Mouse (Mus musculus) heart, adult 9 months (tissue): ENCODE measurements around the gene Hcrtr1.
A peak's percentile ranks its signal among the peaks of the same experiment; 100 is the strongest.

ENCODE experiments used
- DNase-seq, 2 experiments: peaks; one replicate each; pipeline ENCODE4 v3.0.0; 2022; ENCODE audit warnings: low spot score in 2 of 2

Gene Hcrtr1

DNA sequence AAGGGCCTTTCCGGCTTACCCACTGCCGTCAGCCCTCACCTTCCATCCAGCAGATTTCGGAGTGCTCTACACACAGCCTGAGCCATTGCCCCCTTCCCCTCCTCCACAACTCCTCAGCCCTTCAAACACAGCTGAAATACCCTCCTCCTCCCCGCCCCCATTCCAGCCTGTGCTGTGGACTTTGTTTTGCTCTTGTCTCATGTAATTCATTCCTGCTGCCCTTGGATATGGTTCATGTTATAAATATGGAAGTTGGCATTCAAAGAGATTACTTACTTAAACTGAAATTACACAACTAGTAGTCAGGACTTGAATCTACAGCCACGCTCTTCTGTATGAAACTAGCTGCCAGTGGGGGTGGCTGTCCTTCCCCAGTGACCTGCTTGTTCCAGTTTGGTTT lies 16.1 kb downstream of the Hcrtr1 start:
- DNase-seq: no peak

GRCm38 (mm10) chr4:130121560-130121959 lies 17.6 kb downstream of the Hcrtr1 start:
- no peak for DNase-seq

- DNase-seq: no peak
These were observed 18.4 kb downstream of the Hcrtr1 start for GRCm38 (mm10) chr4:130120752-130121151.

- DNase-seq: no peak
These were observed 26.4 kb downstream of the Hcrtr1 start for GRCm38 (mm10) chr4:130112732-130113131.

DNA sequence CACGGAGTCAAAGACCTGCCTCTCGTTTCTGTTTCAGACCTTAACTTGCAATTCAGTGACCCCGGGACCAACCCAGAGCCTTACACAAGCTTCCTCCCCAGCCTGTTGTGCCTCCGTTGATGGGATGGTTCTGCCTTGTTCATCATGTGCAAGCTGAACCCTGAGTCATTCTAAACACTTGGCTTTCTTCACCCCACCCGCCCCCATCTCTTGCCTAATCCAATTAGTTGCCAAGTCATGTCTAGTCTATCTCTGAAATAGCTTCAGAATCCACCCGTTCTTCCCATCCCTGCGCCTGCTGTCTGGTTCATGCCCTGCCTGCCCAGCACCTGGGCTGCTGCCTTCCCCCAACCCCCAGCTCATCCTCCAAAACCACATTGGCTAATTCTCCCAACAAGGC lies 26.9 kb downstream of the Hcrtr1 start:
- peak; percentile 39 to 71 for DNase-seq

GRCm38 (mm10) chr4:130110091-130110490 lies 29.1 kb downstream of the Hcrtr1 start:
- DNase-seq: no peak

DNA sequence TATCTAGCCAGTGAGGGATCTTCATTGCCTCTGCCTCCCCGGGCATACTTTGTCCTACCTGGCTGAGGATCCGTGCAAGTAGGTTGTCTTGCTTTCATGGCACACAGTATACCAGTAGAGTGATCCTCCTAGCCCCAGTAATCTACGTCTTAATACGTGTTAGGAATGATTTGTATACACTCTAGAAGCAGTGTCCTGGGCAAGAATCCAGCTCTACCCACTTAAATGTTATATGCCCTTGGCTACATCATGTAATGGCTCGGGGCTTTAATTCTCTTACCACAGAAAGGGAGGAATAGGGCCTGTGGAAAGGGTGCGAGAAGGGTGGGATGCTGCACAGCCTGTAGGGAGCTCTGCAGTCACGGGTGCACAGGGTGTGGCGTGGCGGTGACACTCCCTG lies 29.5 kb downstream of the Hcrtr1 start:
- no peak for DNase-seq

- DNase-seq: no peak
These were observed 30.2 kb downstream of the Hcrtr1 start for GRCm38 (mm10) chr4:130108929-130109328.

DNA sequence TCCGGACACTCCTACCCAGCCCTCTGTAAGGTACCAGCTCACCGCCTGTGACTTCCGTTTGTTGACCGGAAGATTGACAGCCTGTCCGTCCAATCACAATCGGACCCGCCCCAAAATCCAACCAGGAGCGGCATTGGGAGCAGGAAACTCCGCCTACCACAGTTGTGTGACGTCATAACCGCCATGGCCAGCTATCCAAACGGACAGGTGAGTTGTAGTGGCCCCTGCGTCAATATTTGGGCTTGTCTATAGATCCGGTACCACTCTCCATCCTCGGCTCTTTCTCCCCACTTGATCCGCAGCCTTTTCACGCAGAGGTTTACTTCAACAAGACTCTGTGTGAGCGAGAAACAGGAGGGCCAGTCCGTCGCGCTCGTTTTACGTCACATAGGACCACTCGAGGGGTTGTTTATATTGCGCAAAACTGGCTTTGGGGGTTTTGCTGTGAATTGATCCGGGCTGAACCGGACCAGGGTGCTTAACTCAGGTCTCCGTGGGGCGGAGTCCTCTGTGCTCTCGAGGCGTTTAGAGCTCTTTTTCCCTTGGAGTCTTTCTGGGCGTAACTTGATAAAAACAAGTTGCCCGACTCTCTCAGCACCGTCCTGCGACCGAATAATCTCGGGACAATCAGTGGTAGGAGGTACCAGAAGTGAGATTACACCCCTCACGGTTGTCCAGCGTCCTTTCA lies 31.6 kb downstream of the Hcrtr1 start:
- DNase-seq: peak; percentile 99 to 100

GRCm38 (mm10) chr4:130107065-130107443 lies 32.1 kb downstream of the Hcrtr1 start:
- DNase-seq: no peak

- DNase-seq: no peak
These were observed 34.6 kb downstream of the Hcrtr1 start for GRCm38 (mm10) chr4:130104584-130104983.

- DNase-seq: no peak
These were observed 35.5 kb downstream of the Hcrtr1 start for GRCm38 (mm10) chr4:130103632-130104031.

- no peak for DNase-seq
These were observed 37.0 kb downstream of the Hcrtr1 start, which contains the start of gene Pef1 for GRCm38 (mm10) chr4:130102111-130102651. TSS of gene Pef1 (plus strand) at chr4:130102558.

- no peak for DNase-seq
These were observed 38.0 kb downstream of the Hcrtr1 start for GRCm38 (mm10) chr4:130101183-130101582.

DNA sequence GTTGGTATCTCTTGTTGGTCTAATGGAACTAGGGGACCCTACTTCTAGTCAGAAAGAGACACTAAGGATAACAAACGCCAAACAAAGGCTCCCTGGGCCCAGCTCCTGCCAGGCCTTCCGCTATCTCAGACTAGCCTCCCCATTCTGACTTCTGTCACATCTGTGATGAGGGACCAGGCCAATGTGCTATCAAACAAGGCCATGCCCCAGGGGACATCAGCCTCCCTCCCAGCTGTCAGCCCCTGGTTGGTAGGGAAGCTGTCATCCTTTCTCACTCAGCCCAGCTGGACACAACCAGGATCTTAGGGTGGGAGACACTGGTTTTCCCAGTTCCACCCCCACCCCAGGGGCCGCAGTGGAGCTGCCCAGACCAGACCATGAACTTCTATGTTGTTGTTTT lies 44.0 kb downstream of the Hcrtr1 start:
- no peak for DNase-seq

DNA sequence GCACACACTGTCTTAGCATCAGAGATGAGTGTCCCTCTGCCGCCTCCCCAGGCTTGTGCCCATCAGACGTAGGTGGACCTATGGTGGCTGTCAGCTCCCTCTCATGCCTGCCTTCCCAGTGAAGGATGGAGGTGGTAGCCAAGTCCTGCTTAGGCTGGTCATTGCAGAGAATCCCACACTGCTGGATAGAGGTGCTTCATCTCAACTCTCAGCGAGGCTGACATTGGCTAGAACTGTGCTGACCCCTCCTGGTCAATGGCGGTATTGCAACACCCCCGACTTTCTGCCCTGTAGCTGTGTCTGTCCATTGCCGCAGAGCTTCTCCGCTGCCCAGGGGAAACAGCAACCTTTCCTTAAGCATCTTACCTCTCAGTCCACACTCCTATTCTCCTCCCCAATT lies 51.9 kb downstream of the Hcrtr1 start:
- peak; percentile 49 to 89 for DNase-seq

DNA sequence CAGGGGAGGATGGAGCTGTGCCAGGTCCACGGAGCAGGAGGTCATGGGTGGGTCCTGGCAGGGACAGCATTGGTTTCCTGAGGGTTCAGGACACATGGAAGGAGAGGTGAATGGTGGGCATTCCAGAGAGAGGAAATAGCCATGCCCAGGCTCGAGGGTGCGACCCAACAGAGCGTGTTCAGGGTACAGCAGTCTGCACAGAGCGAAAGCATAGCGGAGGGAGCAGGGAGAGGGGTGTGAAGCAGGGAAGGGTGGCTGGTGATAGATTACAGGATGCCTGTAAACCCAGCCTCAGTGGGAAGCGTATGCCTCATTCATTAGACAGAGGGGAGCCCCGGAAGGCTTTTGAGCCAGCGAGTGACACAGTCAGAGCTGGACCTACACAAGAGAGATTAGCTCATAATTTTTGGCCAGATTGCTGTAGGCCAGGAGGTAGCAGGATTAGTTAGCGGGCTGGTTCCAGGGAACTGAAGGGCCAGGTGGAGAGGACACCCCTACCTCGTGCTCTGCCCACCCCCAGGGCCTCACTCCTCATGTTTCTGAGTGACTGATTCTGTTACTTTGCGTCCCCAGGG lies 53.8 kb downstream of the Hcrtr1 start:
- no peak for DNase-seq

DNA sequence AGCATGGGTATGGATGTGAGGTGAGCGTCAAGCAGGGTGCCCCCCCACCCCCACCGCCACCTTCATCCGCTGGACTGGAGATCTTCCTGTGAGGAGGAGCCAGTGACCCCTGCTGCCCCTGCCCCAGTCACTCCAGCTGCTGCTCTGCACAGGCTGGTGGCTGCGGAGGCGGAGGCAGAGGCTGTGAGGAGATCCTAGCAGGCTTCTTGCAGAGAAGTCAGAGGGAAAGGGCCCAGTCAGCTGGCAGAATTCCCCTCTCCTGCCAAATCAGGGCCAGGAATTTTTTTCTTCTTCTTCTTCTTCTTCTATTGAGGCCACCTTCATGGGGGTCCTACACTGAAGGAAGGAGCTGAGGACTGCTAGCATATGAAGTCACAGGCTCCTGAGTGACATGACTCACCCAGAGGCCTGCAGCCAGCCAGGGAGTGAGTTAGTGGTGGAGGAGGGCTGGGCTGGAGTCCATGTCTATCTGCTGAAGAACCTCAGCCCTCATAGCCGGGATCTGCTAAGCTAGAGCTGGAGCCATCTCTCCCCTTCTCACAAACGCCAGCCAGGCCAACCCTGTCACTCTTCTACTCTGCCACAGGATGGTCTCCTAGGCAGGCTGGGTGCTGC lies 54.7 kb downstream of the Hcrtr1 start:
- peak in 1 of 2 experiments; percentile 43 for DNase-seq

- DNase-seq: no peak
These were observed 56.9 kb downstream of the Hcrtr1 start for GRCm38 (mm10) chr4:130082211-130082610.

DNA sequence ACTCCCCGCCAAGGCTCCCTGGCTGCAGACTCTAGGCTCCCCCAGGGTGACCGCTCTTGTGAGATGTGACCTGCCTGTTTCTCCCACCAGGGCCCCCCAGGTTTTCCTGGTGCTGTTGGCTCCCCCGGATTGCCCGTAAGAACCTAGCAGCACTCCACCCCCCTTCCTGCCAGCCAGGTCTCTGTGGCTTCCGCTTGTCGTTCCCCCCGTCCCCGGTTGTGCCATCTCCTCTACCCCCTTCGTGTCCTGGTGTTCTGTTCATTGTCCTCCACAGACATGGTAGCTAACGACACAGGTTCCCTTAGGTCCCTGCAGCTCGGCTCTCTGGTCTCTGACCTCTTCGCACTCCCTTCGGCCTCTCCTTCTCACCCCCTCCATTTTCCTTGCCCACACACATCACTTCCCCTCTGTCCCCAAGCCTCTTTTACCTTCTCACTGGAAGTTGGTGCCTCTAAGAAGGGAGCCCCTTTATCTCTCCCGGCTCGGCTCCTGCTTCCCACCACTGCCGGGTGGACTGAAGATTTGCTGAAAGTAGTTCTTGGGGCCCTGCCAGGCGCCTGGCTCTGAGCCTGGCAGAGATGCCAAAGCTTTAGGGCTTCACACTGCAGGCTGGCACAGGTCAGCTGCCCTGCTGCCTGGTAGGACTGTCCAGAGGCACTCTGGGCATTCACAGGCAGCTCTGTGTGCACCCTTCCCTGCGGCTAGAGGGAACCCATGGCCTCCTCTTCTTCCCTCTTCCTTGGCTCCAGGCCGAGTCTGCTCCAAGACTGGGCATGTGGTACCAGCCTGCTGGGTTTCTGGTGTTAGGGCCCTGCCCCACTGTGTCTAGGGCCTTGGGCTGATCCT lies 57.6 kb downstream of the Hcrtr1 start:
- peak; percentile 37 to 61 for DNase-seq
